Comparison of ENCODE assay signal across 27 mouse cellular contexts in the genomic region with DNA sequence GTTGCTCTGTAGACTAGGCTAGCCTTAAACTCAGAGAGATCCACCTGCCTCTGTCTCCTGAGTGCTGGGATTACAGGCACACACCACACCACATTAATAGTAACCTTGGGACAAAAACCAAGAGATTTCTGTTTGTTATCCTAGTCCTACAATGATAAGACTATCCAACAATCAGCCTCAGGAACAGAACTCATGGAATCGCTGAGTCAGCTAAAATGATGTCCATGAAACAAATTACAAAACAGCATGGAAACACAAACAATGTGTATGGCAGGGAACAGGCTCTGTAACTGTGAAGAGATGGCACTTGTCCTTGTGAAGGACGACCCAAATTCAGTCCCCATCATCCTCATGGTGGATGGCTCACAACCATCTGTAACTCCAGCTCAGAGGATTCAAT. TPM values are rescaled to one million over a fixed set of nuclear protein-coding genes. Genes with fewer than 3 reads are reported as not detected.
"Had no signal": no experiment of that assay in that cellular context is flagged by ENCODE, and none has a peak within 500 bp of the region (broad histone marks: within the 10 kb centered on the region; RNA-seq: fewer than 3 reads in every experiment).

No protein-coding gene starts in this region.

- ATAC-seq: hindbrain, postnatal 0 days; intestine, embryonic 16.5 days; liver, embryonic 12.5 days had no signal

- H3K4me1 ChIP-seq: kidney, embryonic 15.5 days; limb, embryonic 13.5 days had no signal

- DNase-seq: gastrocnemius, postnatal 14 days; gastrocnemius, postnatal 36 days; heart, adult 18-20 months; heart, postnatal 14 days; heart, postnatal 36 days; kidney, adult 11 months; kidney, adult 2 months; kidney, adult 9 months; kidney, postnatal 14 days; kidney, postnatal 36 days; layer of hippocampus, adult 9-11 months; layer of hippocampus, postnatal 36 days; left cerebral cortex, postnatal 4 days had no signal

- H3K9ac ChIP-seq: heart, embryonic 13.5 days; heart, embryonic 15.5 days; hindbrain, embryonic 13.5 days; hindbrain, embryonic 15.5 days; kidney, embryonic 15.5 days; limb, embryonic 13.5 days; limb, embryonic 15.5 days; liver, embryonic 12.5 days; liver, embryonic 14.5 days had no signal

- H3K27me3 ChIP-seq: heart, embryonic 13.5 days; heart, embryonic 15.5 days; hindbrain, embryonic 13.5 days; hindbrain, embryonic 15.5 days; kidney, embryonic 15.5 days; limb, embryonic 13.5 days; limb, embryonic 15.5 days; liver, embryonic 12.5 days had no signal

- H3K4me2 ChIP-seq: heart, embryonic 11.5 days; heart, embryonic 13.5 days; heart, embryonic 15.5 days; hindbrain, embryonic 13.5 days; hindbrain, embryonic 15.5 days; kidney, embryonic 15.5 days; limb, embryonic 13.5 days; limb, embryonic 15.5 days; liver, embryonic 12.5 days had no signal

- H3K4me3 ChIP-seq: heart, embryonic 13.5 days; heart, embryonic 15.5 days; hindbrain, embryonic 13.5 days; hindbrain, embryonic 15.5 days; kidney, embryonic 15.5 days; limb, embryonic 13.5 days; limb, embryonic 15.5 days; liver, embryonic 12.5 days had no signal

- H3K27ac ChIP-seq: heart, embryonic 13.5 days; heart, embryonic 15.5 days; hindbrain, embryonic 13.5 days; hindbrain, embryonic 15.5 days; hindbrain, postnatal 0 days; kidney, embryonic 15.5 days; kidney, postnatal 0 days; limb, embryonic 13.5 days; limb, embryonic 15.5 days; liver, embryonic 12.5 days; liver, embryonic 14.5 days had no signal

- H3K9me3 ChIP-seq: heart, embryonic 13.5 days; heart, embryonic 15.5 days; hindbrain, embryonic 13.5 days; hindbrain, embryonic 15.5 days; kidney, embryonic 15.5 days; limb, embryonic 13.5 days; limb, embryonic 15.5 days; liver, embryonic 12.5 days had no signal

RNA-seq across cellular contexts. Expression of a gene that starts 47.9 kb away (rescaled TPM):
- polyA plus RNA-seq: heart, embryonic 11.5 days; liver, embryonic 12.5 days; liver, embryonic 16.5 days had no signal
